ENCODE assay signal across 15 mouse cellular contexts in the genomic region with DNA sequence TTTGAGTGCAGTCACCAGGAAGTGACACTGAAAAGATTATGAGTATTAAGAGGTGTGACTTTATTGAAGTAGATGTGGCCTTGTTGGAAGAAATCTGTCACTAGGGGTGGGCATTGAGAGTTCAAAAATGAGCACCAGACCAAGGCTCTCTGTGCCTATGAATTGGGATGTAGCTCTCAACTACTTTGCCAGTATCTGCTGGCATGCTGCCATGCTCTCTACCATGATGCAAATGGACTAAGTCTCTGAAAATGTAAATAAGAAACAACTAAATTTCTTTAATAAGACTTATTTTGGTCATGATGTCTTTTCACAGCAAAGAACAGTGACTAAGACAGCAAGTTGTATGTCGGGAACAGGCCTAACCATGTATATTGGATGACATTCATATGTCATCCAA.
"Had no signal": no experiment of that assay in that cellular context is flagged by ENCODE, and none has a peak within 500 bp of the region (broad histone marks: within the 10 kb centered on the region; RNA-seq: fewer than 3 reads in every experiment).

No protein-coding gene starts in this region.

- ATAC-seq: midbrain, embryonic 16.5 days had no signal

- H3K4me2 ChIP-seq: liver, embryonic 11.5 days; liver, embryonic 15.5 days; midbrain, embryonic 12.5 days; neural tube, embryonic 13.5 days had no signal

- H3K9me3 ChIP-seq: limb, embryonic 10.5 days; liver, embryonic 15.5 days; midbrain, embryonic 12.5 days; neural tube, embryonic 13.5 days had no signal

- H3K36me3 ChIP-seq: limb, embryonic 10.5 days; liver, embryonic 15.5 days; midbrain, embryonic 12.5 days had no signal

- DNase-seq: kidney, adult 9 months; kidney, postnatal 36 days; lung, adult 2 months; lung, postnatal 14 days; retina, postnatal 1 day; thymus, postnatal 4 days had no signal

- H3K9ac ChIP-seq: liver, embryonic 15.5 days; midbrain, embryonic 12.5 days; neural tube, embryonic 13.5 days had no signal

- H3K4me1 ChIP-seq: limb, embryonic 10.5 days; liver, embryonic 15.5 days; midbrain, embryonic 12.5 days; neural tube, embryonic 13.5 days had no signal

- H3K27ac ChIP-seq: kidney, postnatal 0 days; limb, embryonic 10.5 days; liver, embryonic 15.5 days; macrophage; midbrain, embryonic 12.5 days; neural tube, embryonic 13.5 days had no signal

- H3K27me3 ChIP-seq: liver, embryonic 15.5 days; midbrain, embryonic 12.5 days; neural tube, embryonic 13.5 days had no signal

- H3K4me3 ChIP-seq: left cerebral cortex, adult 2 months; limb, embryonic 10.5 days; liver, embryonic 15.5 days; midbrain, embryonic 12.5 days; neural tube, embryonic 13.5 days had no signal
